Mouse (Mus musculus) heart, embryonic 15.5 days (tissue): ENCODE measurements at regions not wholly inside any gene's neighbourhood (a gene's known extent, or its start where the extent isn't known, plus 50 kb on each side); places are given as distances from the start of the nearest gene placed in this dataset.
"Not testable (repeated sequence)": the region's sequence is repeated elsewhere in the genome, so short reads cannot be mapped to it uniquely, and the experiment has no call there.

Experiments used
- ATAC-seq: fragments of 200-750 bp; cut with Nextera tagmentation; replicated peaks from 2 replicates; pipeline ENCODE4 v1.8.0; 2017; ENCODE audit warnings: low read depth, moderate TSS enrichment; ENCODE audit not compliant: insufficient number of reproducible peaks, insufficient read depth, low FRiP score
- H3K27ac ChIP-seq: fragments of 300-500 bp; sonication (generic); 2 replicates; pipeline ENCODE4 v1.5.1; 2015; ENCODE audit warnings: mild to moderate bottlenecking, inconsistent platforms
- H3K27me3 ChIP-seq: fragments of 300-500 bp; sonication (generic); 2 replicates; pipeline ENCODE4 v1.6.1; 2015; ENCODE audit warnings: inconsistent platforms
- H3K36me3 ChIP-seq: fragments of 300-500 bp; sonication (generic); 2 replicates; pipeline ENCODE4 v1.6.1; 2015; ENCODE audit warnings: mild to moderate bottlenecking, inconsistent platforms
- H3K4me1 ChIP-seq: fragments of 300-500 bp; sonication (generic); replicated peaks from 2 replicates; pipeline ENCODE4 v1.6.1; 2015; ENCODE audit warnings: inconsistent platforms
- H3K4me2 ChIP-seq: fragments of 300-500 bp; sonication (generic); 2 replicates; pipeline ENCODE4 v1.6.1; 2015; ENCODE audit warnings: inconsistent platforms, mild to moderate bottlenecking, moderate library complexity
- H3K4me3 ChIP-seq: fragments of 300-500 bp; sonication (generic); 2 replicates; pipeline ENCODE4 v1.5.1; 2015; ENCODE audit warnings: mild to moderate bottlenecking, inconsistent platforms
- H3K9ac ChIP-seq: fragments of 300-500 bp; sonication (generic); 2 replicates; pipeline ENCODE4 v1.6.1; 2015; ENCODE audit warnings: mild to moderate bottlenecking, inconsistent platforms
- H3K9me3 ChIP-seq: fragments of 300-500 bp; sonication (generic); replicated peaks from 2 replicates; pipeline ENCODE4 v1.6.1; 2016; ENCODE audit warnings: inconsistent platforms
- WGBS: fragments of 180-500 bp; shearing (Covaris S2); methylation state at CpG from one replicate; pipeline ENCODE4 v1.1.7; 2015; ENCODE audit warnings: mixed read lengths; 5-methylcytosine and 5-hydroxymethylcytosine counted together

GRCm38 (mm10) chr5:100309807-100310165 is 106.2 kb downstream of the Sec31a start:
- H3K9ac ChIP-seq: no peak overlapping the region
- no peaks in the 10 kb centered on the region for H3K4me1 ChIP-seq
- no peak overlapping the region for H3K4me3 ChIP-seq
- WGBS: 81% methylated on average over 2 of the region's 2 CpGs
- H3K36me3 ChIP-seq: no peaks in the 10 kb centered on the region
- H3K4me2 ChIP-seq: no peak overlapping the region
- no peak for ATAC-seq
- no peaks in the 10 kb centered on the region for H3K9me3 ChIP-seq
- no peaks in the 10 kb centered on the region for H3K27me3 ChIP-seq
- H3K27ac ChIP-seq: no peak overlapping the region

- Histone ChIP-seq H3K4me1 (no peaks in the 10 kb centered on the region), H3K9me3 (no peaks in the 10 kb centered on the region), H3K9ac (no peak overlapping the region), H3K27me3 (no peaks in the 10 kb centered on the region), H3K4me2 (no peak overlapping the region), H3K4me3 (no peak overlapping the region), H3K36me3 (no peaks in the 10 kb centered on the region), H3K27ac (no peak overlapping the region)
- no peak for ATAC-seq
- WGBS: 55% methylated on average over 17 of the region's 17 CpGs
Observed at GRCm38 (mm10) chr5:100309071-100309806, 106.8 kb downstream of the Sec31a start.

DNA sequence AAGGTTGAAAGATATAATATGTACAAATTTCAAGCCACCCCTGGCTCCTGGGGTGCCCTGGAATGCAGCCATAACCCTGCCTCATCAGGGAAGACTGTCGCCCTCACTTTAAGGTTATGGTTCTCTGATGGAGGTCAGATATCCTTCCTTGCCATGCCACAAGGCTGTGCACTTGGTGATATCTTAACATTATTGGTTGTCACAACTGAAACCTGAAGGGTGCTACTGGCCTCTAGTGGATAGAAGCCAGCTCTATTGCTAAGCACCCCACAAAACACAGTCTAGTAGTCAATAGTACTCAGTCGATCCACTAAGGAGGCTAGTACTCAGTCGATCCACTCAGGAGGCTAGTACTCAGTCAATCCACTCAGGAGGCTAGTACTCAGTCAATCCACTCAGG is 111.6 kb downstream of the Sec31a start:
- WGBS: 63% methylated on average over 3 of the region's 3 CpGs

DNA sequence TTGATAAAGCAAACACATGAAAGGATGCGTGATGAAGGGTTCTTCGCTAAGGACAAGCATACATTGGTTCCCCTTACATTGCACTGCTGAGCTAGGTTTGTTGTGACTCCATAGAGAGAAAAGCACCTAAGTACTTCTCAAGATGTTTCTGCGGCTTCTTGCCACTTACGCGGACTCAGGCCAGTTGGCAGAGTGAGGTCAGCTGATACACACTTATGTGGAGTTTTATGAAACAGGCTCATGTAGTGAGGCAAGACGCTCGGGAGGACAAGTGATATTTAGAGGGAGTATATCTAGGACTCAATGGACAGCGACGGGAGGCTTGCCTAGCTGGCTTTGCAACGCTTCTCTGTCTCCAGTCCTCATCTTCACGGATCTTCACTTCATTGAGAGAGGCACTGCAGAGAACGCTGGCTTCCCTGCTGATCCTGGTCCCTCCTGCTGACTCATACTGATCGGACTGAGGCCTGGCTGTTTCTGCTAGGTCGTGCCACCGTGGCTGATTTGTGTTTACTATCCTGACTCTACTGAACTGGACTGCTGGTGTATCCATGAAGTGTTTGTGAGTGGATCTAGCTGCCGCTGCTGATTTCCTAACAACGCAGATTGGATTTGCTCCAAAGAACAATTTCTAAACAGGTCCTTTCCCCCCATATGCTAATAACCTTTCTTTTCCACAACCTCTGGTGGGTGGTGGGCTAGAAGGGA is 113.8 kb downstream of the Sec31a start:
- no peak overlapping the region for H3K27ac ChIP-seq

More for the DNA sequence above, 111.6 kb downstream of the Sec31a start:
- no peaks in the 10 kb centered on the region for H3K36me3 ChIP-seq
- no peaks in the 10 kb centered on the region for H3K27me3 ChIP-seq
- H3K27ac ChIP-seq: no peak overlapping the region
- H3K4me1 ChIP-seq: no peaks in the 10 kb centered on the region
- no peak overlapping the region for H3K4me3 ChIP-seq
- H3K4me2 ChIP-seq: no peak overlapping the region
- H3K9ac ChIP-seq: no peak overlapping the region
- no peak for ATAC-seq
- no peaks in the 10 kb centered on the region for H3K9me3 ChIP-seq

DNA sequence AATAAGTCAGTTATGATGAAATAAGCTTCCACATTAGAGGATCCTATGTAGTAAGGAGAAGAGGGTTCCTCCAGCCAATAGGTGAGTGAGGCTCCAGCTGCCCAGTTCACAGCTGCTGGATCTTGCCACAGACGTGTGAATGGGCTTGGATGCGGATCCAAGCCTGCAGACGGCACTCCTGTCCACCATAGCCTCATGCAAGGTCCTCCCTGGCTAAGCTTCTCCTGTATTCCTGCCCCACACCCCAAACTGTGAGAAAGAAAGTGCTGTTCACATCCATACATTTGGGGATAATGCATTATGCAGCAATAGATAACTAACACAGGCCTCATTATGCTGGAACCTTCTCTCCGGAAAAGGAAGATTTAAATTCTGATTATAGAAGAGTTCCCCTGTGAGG is 116.9 kb downstream of the Sec31a start:
- Histone ChIP-seq H3K4me1 (no peaks in the 10 kb centered on the region), H3K9ac (no peak overlapping the region), H3K27ac (no peak overlapping the region), H3K27me3 (no peaks in the 10 kb centered on the region), H3K9me3 (0 out of 2 replicates have a peak, but pooled peaks cover 4% of the 10 kb centered on the region), H3K36me3 (no peaks in the 10 kb centered on the region), H3K4me3 (no peak overlapping the region), H3K4me2 (no peak overlapping the region)
- no peak for ATAC-seq
- WGBS: 80% methylated on average over 4 of the region's 4 CpGs

More for the DNA sequence above, 113.8 kb downstream of the Sec31a start:
- Histone ChIP-seq H3K4me1 (no peaks in the 10 kb centered on the region), H3K9me3 (0 out of 2 replicates have a peak, but pooled peaks cover 4% of the 10 kb centered on the region), H3K27me3 (no peaks in the 10 kb centered on the region), H3K4me2 (no peak overlapping the region), H3K9ac (no peak overlapping the region), H3K4me3 (no peak overlapping the region), H3K36me3 (no peaks in the 10 kb centered on the region)
- WGBS: 69% methylated on average over 17 of the region's 17 CpGs
- ATAC-seq: no peak

- 80% methylated on average over 7 of the region's 7 CpGs for WGBS
- H3K4me3 ChIP-seq: no peak overlapping the region
- no peaks in the 10 kb centered on the region for H3K36me3 ChIP-seq
- H3K4me2 ChIP-seq: no peak overlapping the region
- H3K9ac ChIP-seq: no peak overlapping the region
- H3K27me3 ChIP-seq: no peaks in the 10 kb centered on the region
- no peak overlapping the region for H3K27ac ChIP-seq
- 0 out of 2 replicates have a peak, but pooled peaks cover 4% of the 10 kb centered on the region for H3K9me3 ChIP-seq
- H3K4me1 ChIP-seq: no peaks in the 10 kb centered on the region
- no peak for ATAC-seq
Observed at GRCm38 (mm10) chr5:100294189-100294588, 121.8 kb downstream of the Sec31a start.

DNA sequence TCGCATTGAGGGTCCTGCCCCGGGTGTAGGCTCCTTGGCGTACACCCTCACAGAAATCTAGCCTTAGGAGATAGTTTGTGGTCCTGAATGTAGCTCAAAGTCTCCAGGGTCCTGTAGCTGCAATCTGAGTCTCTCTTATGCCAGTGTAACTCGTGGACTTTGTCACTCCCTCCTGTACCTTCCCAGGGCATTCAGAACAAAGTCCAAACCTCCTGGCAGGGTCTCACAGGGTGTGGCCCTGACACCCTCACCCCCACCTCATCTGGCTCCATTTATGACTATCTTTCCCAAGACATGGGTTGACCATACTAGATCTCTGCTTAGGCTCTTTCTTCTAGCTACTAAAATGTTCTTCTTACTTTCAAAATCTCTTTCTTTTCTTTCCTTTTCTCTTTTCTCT is 120.6 kb upstream of the Tmem150c start:
- H3K36me3 ChIP-seq: no peaks in the 10 kb centered on the region
- no peak for ATAC-seq
- WGBS: 86% methylated on average over 4 of the region's 4 CpGs

GRCm38 (mm10) chr5:100279474-100279873 is 119.9 kb upstream of the Tmem150c start:
- 87% methylated on average over 8 of the region's 8 CpGs for WGBS
- H3K36me3 ChIP-seq: no peaks in the 10 kb centered on the region
- no peaks in the 10 kb centered on the region for H3K27me3 ChIP-seq
- H3K9me3 ChIP-seq: no peaks in the 10 kb centered on the region
- no peak overlapping the region for H3K4me2 ChIP-seq
- H3K4me3 ChIP-seq: no peak overlapping the region
- H3K4me1 ChIP-seq: no peaks in the 10 kb centered on the region
- ATAC-seq: no peak
- H3K9ac ChIP-seq: no peak overlapping the region
- H3K27ac ChIP-seq: no peak overlapping the region

More for the DNA sequence above, 120.6 kb upstream of the Tmem150c start:
- H3K9me3 ChIP-seq: no peaks in the 10 kb centered on the region
- no peak overlapping the region for H3K9ac ChIP-seq
- no peaks in the 10 kb centered on the region for H3K27me3 ChIP-seq
- H3K4me2 ChIP-seq: no peak overlapping the region
- no peaks in the 10 kb centered on the region for H3K4me1 ChIP-seq
- H3K27ac ChIP-seq: no peak overlapping the region
- H3K4me3 ChIP-seq: no peak overlapping the region

GRCm38 (mm10) chr5:100274674-100275073 is 115.1 kb upstream of the Tmem150c start:
- Histone ChIP-seq H3K9ac (no peak overlapping the region), H3K27me3 (no peaks in the 10 kb centered on the region), H3K4me1 (no peaks in the 10 kb centered on the region), H3K36me3 (no peaks in the 10 kb centered on the region), H3K4me2 (no peak overlapping the region), H3K9me3 (no peaks in the 10 kb centered on the region), H3K4me3 (no peak overlapping the region), H3K27ac (no peak overlapping the region)
- ATAC-seq: no peak
- 65% methylated on average over 4 of the region's 4 CpGs for WGBS

DNA sequence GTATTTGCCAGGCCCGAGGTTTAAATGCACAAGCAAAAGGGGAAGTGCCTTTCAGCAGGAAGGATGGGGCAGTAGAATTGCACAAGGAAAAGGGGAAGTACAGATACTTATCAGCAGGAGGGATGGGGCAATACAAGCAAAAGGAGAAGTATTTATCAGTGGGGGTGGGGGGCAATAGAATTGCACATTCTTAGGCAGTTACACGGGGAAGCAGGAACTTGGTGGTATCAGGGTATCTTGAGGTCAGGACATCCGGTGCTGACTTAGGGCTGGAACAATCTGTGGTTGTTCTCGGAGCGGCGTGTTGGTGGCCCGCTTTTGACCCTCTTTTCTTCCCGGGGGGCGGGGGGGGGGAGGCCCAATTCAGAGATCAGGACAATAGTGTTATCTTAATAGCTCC is 112.4 kb upstream of the Tmem150c start:
- not testable (repeated sequence) for H3K4me1 ChIP-seq, H3K27ac ChIP-seq, H3K9me3 ChIP-seq, H3K27me3 ChIP-seq, H3K4me2 ChIP-seq, H3K4me3 ChIP-seq, H3K9ac ChIP-seq, ATAC-seq, H3K36me3 ChIP-seq
- WGBS: 61% methylated on average over 9 of the region's 9 CpGs

GRCm38 (mm10) chr5:100270841-100271686 is 111.5 kb upstream of the Tmem150c start:
- no peak for ATAC-seq
- 0 out of 2 replicates have a peak, but pooled peaks cover 3% of the 10 kb centered on the region for H3K4me1 ChIP-seq
- no peak overlapping the region for H3K27ac ChIP-seq
- H3K4me3 ChIP-seq: no peak overlapping the region
- H3K4me2 ChIP-seq: no peak overlapping the region
- WGBS: 63% methylated on average over 12 of the region's 12 CpGs
- H3K27me3 ChIP-seq: no peaks in the 10 kb centered on the region
- H3K9ac ChIP-seq: no peak overlapping the region
- no peaks in the 10 kb centered on the region for H3K9me3 ChIP-seq
- no peaks in the 10 kb centered on the region for H3K36me3 ChIP-seq
